Mouse (Mus musculus) thymus, postnatal 0 days (tissue): ENCODE measurements around the gene Ccdc86. TPM values are rescaled to one million over a fixed set of nuclear protein-coding genes. Genes with fewer than 3 reads are reported as not detected.

Experiments
- DNase-seq: peaks from one replicate; pipeline ENCODE4 v3.0.0-alpha.2; 2015; ENCODE audit warnings: low spot score
- polyA plus RNA-seq: library from polyadenylated mRNA; unstranded; fragments of >200 nt; fragmentation: Nextera tagmentation; extraction: Ambion mirVana; gene quantifications from 2 replicates; pipeline ENCODE4 v1.2.1, GENCODE M21; 2015

The Ccdc86 gene
- polyA plus RNA-seq, 1 experiment from 2014 or later, result 25.1 TPM

- no peak for DNase-seq
These were observed 3.2 kb upstream of the Ccdc86 start for GRCm38 (mm10) chr19:10952021-10952939.

- no peak for DNase-seq
These were observed 492 bp upstream of the Ccdc86 start for GRCm38 (mm10) chr19:10949558-10949957.

GRCm38 (mm10) chr19:10948416-10948815 lies 650 bp downstream of the Ccdc86 start:
- DNase-seq, result no peak

GRCm38 (mm10) chr19:10947219-10947618 lies 1.8 kb downstream of the Ccdc86 start:
- DNase-seq, result no peak

GRCm38 (mm10) chr19:10946506-10946905 lies 2.6 kb downstream of the Ccdc86 start:
- DNase-seq, result no peak

- no peak for DNase-seq
These were observed 5.1 kb downstream of the Ccdc86 start for GRCm38 (mm10) chr19:10943955-10944354.

GRCm38 (mm10) chr19:10940801-10941457 lies 8.1 kb downstream of the Ccdc86 start:
- no peak for DNase-seq

- DNase-seq, result peak; percentile 73
These were observed 8.8 kb downstream of the Ccdc86 start for GRCm38 (mm10) chr19:10940097-10940800.

GRCm38 (mm10) chr19:10938771-10939170 lies 10.3 kb downstream of the Ccdc86 start:
- no peak for DNase-seq

GRCm38 (mm10) chr19:10937110-10937563 lies 11.9 kb downstream of the Ccdc86 start, which contains the start of gene Ptgdr2:
Gene Ptgdr2 (plus strand): TSS chr19:10937160.
- DNase-seq, result no peak

- DNase-seq, result no peak
These were observed 13.0 kb downstream of the Ccdc86 start for GRCm38 (mm10) chr19:10936077-10936476.

- no peak for DNase-seq
These were observed 14.0 kb downstream of the Ccdc86 start for GRCm38 (mm10) chr19:10935029-10935428.

GRCm38 (mm10) chr19:10930641-10931040 lies 18.4 kb downstream of the Ccdc86 start:
- no peak for DNase-seq

GRCm38 (mm10) chr19:10926666-10927065 lies 22.4 kb downstream of the Ccdc86 start:
- DNase-seq, result no peak

GRCm38 (mm10) chr19:10926123-10926621 lies 22.9 kb downstream of the Ccdc86 start:
- DNase-seq, result no peak

- DNase-seq, result no peak
These were observed 24.8 kb downstream of the Ccdc86 start for GRCm38 (mm10) chr19:10924220-10924619.

GRCm38 (mm10) chr19:10921058-10921457 lies 28.0 kb downstream of the Ccdc86 start:
- no peak for DNase-seq

- no peak for DNase-seq
These were observed 28.5 kb downstream of the Ccdc86 start, which contains the start of gene Zp1 for GRCm38 (mm10) chr19:10920532-10920931. Gene Zp1 (minus strand): TSS chr19:10920632.

- DNase-seq, result no peak
These were observed 30.6 kb downstream of the Ccdc86 start for GRCm38 (mm10) chr19:10918321-10918991.

GRCm38 (mm10) chr19:10916506-10916905 lies 32.6 kb downstream of the Ccdc86 start:
- DNase-seq, result no peak

- DNase-seq, result no peak
These were observed 34.2 kb downstream of the Ccdc86 start for GRCm38 (mm10) chr19:10914870-10915269.
